Mouse (Mus musculus) megakaryocyte, embryonic 14.5 days (primary cell): ENCODE measurements around the gene Nudt7.

Experiments
- FLI1 ChIP-seq: IDR thresholded peaks from 2 replicates; pipeline ENCODE4 v1.6.1; 2012; ENCODE audit warnings: low read length, inconsistent platforms, mixed read lengths
- GATA1 ChIP-seq: IDR thresholded peaks from 3 replicates; pipeline ENCODE4 v1.6.1; 2012; ENCODE audit warnings: mixed read lengths, low read length, inconsistent platforms, borderline replicate concordance

GRCm38 (mm10) chr8:114133050-114133509 lies 277 bp upstream of the Nudt7 start:
- no peak for TF ChIP-seq GATA1
- TF ChIP-seq FLI1: no peak
